Mouse (Mus musculus): ENCODE results near the gene Cryaa.
"Not testable (repeated sequence)": the region's sequence is repeated elsewhere in the genome, so short reads cannot be mapped to it uniquely, and the experiment has no call there.

Gene Cryaa

DNA sequence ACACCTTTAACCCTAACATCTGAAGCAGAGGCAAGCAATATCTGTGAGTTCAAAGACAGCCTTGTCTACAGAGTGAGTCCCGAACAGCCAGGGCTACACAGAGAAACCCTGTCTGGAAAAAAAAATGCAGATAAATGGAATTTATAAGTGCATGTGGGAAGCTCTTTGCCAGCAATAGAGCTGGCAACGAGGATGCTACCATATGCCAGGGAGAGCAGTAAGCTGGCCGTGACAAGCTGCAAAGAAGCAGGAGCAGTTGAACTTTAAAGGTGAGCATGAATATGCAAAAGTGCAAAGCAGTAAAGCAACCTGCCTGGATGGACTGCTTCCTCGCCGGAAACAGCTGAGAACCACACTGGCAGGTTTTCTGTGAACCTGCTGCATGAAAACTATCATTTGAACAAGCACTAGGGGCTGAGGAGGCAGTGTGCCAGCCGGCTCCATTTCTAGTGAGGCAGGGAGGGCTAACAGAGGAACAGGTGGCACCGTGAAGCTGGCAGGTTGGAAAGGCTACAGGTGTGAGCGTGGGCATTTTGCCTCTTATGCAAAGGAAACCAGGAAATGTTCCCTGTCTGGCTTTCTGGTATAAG is 16.9 kb upstream of the Cryaa start:
- peak; percentile 75 to 82 for DNase-seq

DNA sequence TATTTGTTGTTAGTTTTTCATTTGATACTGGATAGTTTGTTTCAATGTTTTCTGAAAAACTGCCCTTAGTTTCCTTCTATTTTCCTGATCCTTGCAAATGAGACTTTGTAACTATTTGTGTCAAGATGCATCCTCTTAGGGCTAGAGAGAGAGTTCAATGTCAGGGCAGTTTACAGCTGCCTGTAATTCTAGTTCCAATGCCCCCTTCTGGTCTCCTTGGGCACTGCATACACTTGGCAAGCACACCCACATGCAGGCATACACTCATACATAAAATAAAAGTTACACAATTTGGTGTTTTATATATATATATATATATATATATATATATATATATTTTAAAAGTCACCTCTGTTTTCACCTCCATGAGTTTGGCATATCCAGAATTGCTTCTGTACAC is 14.8 kb upstream of the Cryaa start:
- DNase-seq: no peak

GRCm38 (mm10) chr17:31664760-31665159 is 12.8 kb upstream of the Cryaa start:
- peak; percentile 80 to 88 for DNase-seq

GRCm38 (mm10) chr17:31668306-31668705 is 9.3 kb upstream of the Cryaa start:
- no peak for DNase-seq

DNA sequence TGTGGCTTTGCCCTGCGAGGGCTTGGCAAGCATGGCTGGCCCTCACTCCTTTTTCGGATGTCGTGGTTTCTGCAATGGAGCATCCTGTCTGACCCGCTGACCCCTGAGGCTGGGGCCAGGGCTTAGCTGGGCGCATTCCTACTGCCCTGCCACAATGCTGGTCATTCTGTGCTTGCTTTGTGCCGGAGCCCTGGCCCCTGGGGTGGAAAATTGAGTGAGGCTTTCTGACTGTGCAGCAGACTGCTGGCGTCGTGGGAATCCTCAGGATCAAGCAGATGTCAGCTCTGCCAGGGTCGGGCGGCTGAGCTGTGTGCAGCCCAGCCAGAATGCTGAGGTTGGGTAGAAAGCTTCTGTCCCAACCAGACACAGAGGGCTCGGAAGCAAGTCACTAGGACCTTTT is 7.4 kb upstream of the Cryaa start:
- no peak for DNase-seq

DNA sequence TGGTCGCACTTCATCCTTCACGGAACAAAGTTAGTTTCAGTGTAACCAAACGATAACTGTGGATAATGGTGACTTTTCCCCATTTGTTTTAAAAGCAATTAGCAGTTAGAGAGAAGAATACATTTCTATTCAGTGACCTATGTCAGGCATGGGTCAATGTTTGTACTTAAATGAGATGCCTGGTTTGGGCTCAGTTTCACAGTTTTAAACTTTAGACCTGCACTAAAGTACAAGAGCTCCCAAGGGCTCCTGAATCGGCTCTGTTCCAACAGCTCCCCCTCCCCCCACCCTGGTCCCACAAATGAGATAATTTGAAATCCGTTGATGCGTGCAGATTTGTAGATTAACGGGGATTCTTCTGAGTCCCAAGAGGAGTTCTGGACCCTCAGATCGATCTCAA is 5.9 kb upstream of the Cryaa start:
- DNase-seq: no peak

- no peak for DNase-seq
Measured at GRCm38 (mm10) chr17:31672279-31672678, 5.3 kb upstream of the Cryaa start.

DNA sequence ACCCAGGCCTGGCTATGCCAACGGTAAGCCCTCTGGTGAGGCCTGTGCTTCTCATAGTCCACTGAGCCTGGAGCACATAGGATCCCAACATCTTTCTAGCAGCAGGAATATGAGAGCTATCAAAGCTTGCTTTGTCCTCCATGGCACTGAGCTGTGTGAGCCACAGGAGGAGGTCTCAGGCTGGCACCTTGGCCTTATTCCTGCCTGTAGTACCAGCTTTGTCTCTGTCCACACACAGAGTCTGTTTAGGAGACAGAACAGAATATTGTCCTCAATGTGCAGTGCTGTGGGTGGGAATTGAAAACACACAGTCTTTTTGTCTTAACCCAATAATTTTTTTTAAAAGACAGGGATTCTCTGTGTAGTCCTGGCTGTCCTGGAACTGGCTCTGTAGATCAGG is 3.2 kb upstream of the Cryaa start:
- DNase-seq: no peak

GRCm38 (mm10) chr17:31680450-31680849 is 2.8 kb downstream of the Cryaa start:
- no peak for DNase-seq

DNA sequence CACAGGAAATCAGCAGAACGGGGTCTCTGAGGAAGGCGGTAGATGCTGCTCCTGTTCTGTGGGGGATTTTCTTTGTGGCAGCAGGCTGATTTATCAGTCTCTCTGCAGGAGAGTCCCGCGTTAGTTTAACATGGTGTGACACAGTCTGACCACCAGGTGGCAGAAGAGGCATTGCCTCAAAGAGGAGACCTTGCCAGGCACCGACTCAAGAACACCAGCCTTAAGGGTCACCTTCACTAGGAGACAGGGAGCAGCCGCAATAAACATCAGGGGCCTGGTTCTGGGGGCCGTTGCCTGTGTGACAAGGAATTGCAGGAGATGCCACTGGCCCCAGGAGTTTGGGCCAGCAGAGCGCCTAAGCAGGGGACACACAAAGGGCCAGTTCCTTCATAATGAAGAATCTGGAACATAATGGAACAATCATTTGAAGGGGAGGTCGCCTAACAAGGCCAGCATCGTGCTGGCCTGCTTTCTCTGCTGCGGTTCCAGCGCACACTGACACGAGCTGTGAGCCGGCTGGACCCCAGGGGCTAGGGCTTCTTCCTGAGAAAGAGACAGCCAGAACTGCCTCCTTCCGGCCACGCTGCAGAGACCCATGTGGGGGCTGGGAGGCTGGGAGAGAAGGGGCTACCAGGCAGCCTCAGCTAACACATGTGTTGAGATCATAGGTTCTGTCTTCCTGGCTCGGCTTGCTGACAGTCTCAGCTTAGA is 8.1 kb downstream of the Cryaa start:
- DNase-seq: peak; percentile 77 to 87

GRCm38 (mm10) chr17:31686225-31686564 is 8.6 kb downstream of the Cryaa start:
- DNase-seq: no peak

DNA sequence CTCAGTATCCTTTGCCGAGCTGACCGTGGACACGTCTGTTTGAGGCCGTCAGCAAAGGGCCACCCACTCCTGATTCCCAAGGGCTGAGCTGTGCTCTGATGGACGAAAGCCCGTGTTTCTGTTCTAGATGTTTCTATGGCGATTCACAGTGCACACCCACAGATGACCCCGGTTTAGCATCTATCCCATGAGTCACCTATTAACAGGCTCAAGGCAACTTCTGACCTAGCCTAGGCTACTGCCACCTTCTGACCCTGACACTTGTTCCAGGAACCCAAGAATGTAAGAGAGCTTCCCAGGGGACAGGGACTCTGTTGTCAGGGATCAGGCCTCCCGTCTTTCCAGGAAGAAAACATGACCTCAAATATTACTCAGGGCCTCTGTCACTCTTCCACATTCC is 10.5 kb downstream of the Cryaa start:
- no peak for DNase-seq

- no peak for DNase-seq
Measured at GRCm38 (mm10) chr17:31689606-31690005, 12.0 kb downstream of the Cryaa start.

- DNase-seq: no peak
Measured at GRCm38 (mm10) chr17:31692918-31693317, 15.3 kb downstream of the Cryaa start.

- peak; percentile 46 to 67 for DNase-seq
Measured at GRCm38 (mm10) chr17:31693330-31694022, 15.9 kb downstream of the Cryaa start.

- DNase-seq: no peak
Measured at GRCm38 (mm10) chr17:31694023-31694376, 16.4 kb downstream of the Cryaa start.

DNA sequence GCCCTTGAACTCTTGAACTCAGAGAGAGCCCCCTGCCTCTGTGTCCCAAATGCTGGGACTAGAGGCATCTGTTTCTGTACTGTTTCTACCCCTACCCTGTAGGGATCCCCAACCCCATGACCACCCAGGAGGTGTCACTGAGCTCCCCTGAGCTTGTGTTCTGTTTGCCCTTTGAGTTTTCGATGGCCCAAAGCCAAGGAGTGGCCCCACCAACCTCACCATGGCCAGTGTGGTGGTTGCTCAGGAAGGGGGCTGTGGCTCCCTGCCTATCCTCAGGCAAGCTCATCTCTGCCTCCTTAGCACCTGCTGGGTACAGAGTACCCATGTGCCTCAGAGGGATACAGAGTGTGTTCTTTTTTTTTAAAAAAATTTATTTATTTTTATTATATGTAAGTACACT is 17.3 kb downstream of the Cryaa start:
- no peak for DNase-seq

DNA sequence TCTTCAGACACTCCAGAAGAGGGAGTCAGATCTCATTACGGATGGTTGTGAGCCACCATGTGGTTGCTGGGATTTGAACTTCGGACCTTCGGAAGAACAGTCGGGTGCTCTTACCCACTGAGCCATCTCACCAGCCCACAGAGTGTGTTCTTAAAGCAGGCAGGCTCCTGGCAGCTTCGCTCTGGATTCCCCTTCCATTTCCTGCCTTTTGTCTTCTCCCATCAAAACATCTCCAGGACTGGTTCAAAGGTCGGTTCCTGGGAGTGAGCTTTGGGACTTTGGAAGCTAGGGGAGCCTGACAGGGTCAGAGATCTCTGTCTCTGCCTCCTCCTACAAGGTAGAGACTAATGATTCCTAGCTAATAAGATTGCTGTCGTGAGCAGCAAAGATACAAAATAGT is 17.7 kb downstream of the Cryaa start:
- not testable (repeated sequence) for DNase-seq

DNA sequence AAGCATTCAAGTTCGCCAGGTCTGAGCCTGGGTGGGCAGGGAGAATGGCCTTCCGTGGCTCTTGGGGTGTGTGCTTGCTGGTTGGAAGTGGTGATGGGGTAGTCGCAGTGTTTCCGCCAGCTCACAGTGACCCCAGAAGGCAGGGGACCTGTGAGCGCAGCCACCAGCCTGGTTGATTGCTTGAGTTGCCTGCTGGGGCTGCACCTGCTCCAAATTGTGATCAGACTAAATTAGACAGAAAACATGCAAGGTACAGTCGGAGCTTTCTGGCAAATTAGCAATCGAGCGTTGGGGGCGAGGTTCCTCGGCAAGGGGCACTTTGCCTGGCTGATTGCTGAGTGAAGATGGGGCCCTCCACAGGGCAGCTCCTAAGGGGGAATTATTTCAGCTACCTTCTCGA is 20.7 kb downstream of the Cryaa start:
- peak; percentile 38 to 53 for DNase-seq

DNA sequence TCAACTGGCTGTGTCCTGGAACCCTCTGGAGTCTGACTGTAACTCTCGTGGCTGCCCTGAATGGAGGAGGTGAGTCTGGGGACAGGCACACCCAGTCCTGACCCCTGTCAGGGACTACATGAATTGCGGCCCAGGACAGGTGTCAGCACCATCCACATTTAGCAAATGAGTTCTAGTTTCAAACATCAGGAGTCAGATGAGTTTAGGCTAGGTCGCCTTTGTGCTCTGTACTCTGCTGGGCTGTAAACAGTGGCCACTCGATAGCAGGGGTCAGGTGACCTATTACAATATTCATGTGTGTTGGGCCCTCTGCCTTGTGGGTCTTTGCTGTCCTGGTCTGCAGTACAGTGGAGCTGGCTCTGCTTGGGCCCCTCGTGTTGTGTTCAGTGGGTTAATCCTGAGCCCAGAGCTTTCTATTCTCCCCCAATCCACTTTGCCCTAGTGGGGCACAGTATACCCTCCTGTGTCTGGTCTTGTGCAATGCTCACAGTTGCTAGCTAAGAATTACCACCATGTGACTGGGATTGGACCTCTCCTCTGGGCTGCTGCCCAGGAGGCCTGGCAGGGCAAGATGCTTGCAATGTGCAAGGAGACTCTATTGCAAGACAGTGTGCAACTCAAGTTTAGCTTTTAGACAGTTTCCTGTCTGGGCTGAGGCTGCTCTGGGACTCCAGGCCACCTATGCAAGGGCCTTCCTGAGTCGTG is 25.8 kb downstream of the Cryaa start:
- DNase-seq: no peak

GRCm38 (mm10) chr17:31705271-31706020 is 27.8 kb downstream of the Cryaa start:
- peak; percentile 90 to 93 for DNase-seq

- no peak for DNase-seq
Measured at GRCm38 (mm10) chr17:31709121-31709741, 31.6 kb downstream of the Cryaa start.

GRCm38 (mm10) chr17:31710455-31710854 is 32.8 kb downstream of the Cryaa start:
- no peak for DNase-seq
